Mouse (Mus musculus): ENCODE results near the gene Ppp1r14a. TPM values are rescaled to one million over a fixed set of nuclear protein-coding genes. Genes with fewer than 3 reads are reported as not detected.

Ppp1r14a gene
- polyA plus RNA-seq, 1 experiment from 2014 or later = 18.0 TPM

DNA sequence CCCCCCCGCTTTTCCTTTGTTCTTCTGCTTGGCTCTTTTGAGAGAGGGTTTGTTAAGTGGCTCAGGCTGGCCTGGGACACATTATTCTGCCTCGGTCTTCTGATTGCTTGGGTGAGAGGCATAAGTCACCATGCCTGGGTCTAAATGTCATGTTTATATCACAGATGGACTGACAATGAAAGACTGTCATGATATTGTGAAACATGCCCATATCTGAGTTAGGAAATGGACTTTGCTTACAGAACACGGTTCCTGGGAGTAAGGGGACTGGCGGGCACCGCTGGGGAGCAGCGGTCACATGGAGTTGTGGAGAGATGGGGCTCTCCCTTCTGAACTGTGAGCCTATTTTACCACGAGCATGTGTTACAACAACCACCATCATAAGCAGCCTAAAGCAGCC lies 45.0 kb downstream of the Ppp1r14a start:
- DNase-seq (ENCODE audit: low spot score) = no peak
- no peaks in the 10 kb centered on the region; the same call in 1 of the 2 replicates for H3K36me3 ChIP-seq (replicated peaks; ENCODE audit: control insufficient read depth, insufficient read depth, low read depth, low read length)
- no peaks in the 10 kb centered on the region for H3K27me3 ChIP-seq (ENCODE audit: control insufficient read depth, insufficient read depth, low read length)
- ATAC-seq (replicated peaks; ENCODE audit: insufficient number of reproducible peaks, low FRiP score, low TSS enrichment, low read depth) = no peak
- no peak overlapping the region for H3K9ac ChIP-seq (replicated peaks; ENCODE audit: low read length)
- 69% methylated on average over 7 of the region's 7 CpGs for WGBS
- no peak overlapping the region for H3K27ac ChIP-seq (replicated peaks; ENCODE audit: low read depth, low read length)
- no peaks in the 10 kb centered on the region for H3K9me3 ChIP-seq (replicated peaks; ENCODE audit: control insufficient read depth, low read length)
- no peak overlapping the region for H3K4me2 ChIP-seq (ENCODE audit: low read depth, low read length)
- H3K4me3 ChIP-seq (ENCODE audit: low read depth, low read length) = no peak overlapping the region
- no peaks in the 10 kb centered on the region for H3K4me1 ChIP-seq (ENCODE audit: control insufficient read depth, insufficient read depth, low read length)

GRCm38 (mm10) chr7:29335276-29335675 lies 46.2 kb downstream of the Ppp1r14a start:
- Histone ChIP-seq H3K4me2 (ENCODE audit: low read depth, low read length) (no peak overlapping the region), H3K4me1 (ENCODE audit: control insufficient read depth, insufficient read depth, low read length) (no peaks in the 10 kb centered on the region), H3K4me3 (ENCODE audit: low read depth, low read length) (no peak overlapping the region), H3K9me3 (replicated peaks; ENCODE audit: control insufficient read depth, low read length) (no peaks in the 10 kb centered on the region), H3K27me3 (ENCODE audit: control insufficient read depth, insufficient read depth, low read length) (no peaks in the 10 kb centered on the region), H3K27ac (replicated peaks; ENCODE audit: low read depth, low read length) (no peak overlapping the region), H3K9ac (replicated peaks; ENCODE audit: low read length) (no peak overlapping the region), H3K36me3 (replicated peaks; ENCODE audit: control insufficient read depth, insufficient read depth, low read depth, low read length) (no peaks in the 10 kb centered on the region)
- ATAC-seq (replicated peaks; ENCODE audit: insufficient number of reproducible peaks, low FRiP score, low TSS enrichment, low read depth) (no peak), DNase-seq (ENCODE audit: low spot score) (no peak)

- no peak overlapping the region for H3K9ac ChIP-seq (replicated peaks; ENCODE audit: low read length)
- no peak overlapping the region for H3K4me3 ChIP-seq (ENCODE audit: low read depth, low read length)
- no peak for DNase-seq (ENCODE audit: low spot score)
- H3K27ac ChIP-seq (replicated peaks; ENCODE audit: low read depth, low read length) = no peak overlapping the region
- H3K9me3 ChIP-seq (replicated peaks; ENCODE audit: control insufficient read depth, low read length) = no peaks in the 10 kb centered on the region
- no peak overlapping the region for H3K4me2 ChIP-seq (ENCODE audit: low read depth, low read length)
- no peak for ATAC-seq (replicated peaks; ENCODE audit: insufficient number of reproducible peaks, low FRiP score, low TSS enrichment, low read depth)
- H3K36me3 ChIP-seq (replicated peaks; ENCODE audit: control insufficient read depth, insufficient read depth, low read depth, low read length) = no peaks in the 10 kb centered on the region
- WGBS = 72% methylated on average over 6 of the region's 6 CpGs
- no peaks in the 10 kb centered on the region for H3K4me1 ChIP-seq (ENCODE audit: control insufficient read depth, insufficient read depth, low read length)
- H3K27me3 ChIP-seq (ENCODE audit: control insufficient read depth, insufficient read depth, low read length) = no peaks in the 10 kb centered on the region
Observed at GRCm38 (mm10) chr7:29335841-29336671, 46.9 kb downstream of the Ppp1r14a start.

- no peak overlapping the region for H3K4me2 ChIP-seq (ENCODE audit: low read depth, low read length)
- no peak overlapping the region for H3K27ac ChIP-seq (replicated peaks; ENCODE audit: low read depth, low read length)
- no peak overlapping the region for H3K9ac ChIP-seq (replicated peaks; ENCODE audit: low read length)
- no peak for ATAC-seq (replicated peaks; ENCODE audit: insufficient number of reproducible peaks, low FRiP score, low TSS enrichment, low read depth)
- no peaks in the 10 kb centered on the region for H3K9me3 ChIP-seq (replicated peaks; ENCODE audit: control insufficient read depth, low read length)
- no peaks in the 10 kb centered on the region for H3K27me3 ChIP-seq (ENCODE audit: control insufficient read depth, insufficient read depth, low read length)
- no peak overlapping the region for H3K4me3 ChIP-seq (ENCODE audit: low read depth, low read length)
- H3K4me1 ChIP-seq (ENCODE audit: control insufficient read depth, insufficient read depth, low read length) = no peaks in the 10 kb centered on the region
- 71% methylated on average over 9 of the region's 9 CpGs for WGBS
- no peaks in the 10 kb centered on the region for H3K36me3 ChIP-seq (replicated peaks; ENCODE audit: control insufficient read depth, insufficient read depth, low read depth, low read length)
- no peak for DNase-seq (ENCODE audit: low spot score)
Observed at GRCm38 (mm10) chr7:29336795-29337319, 47.7 kb downstream of the Ppp1r14a start.

GRCm38 (mm10) chr7:29337766-29338165 lies 48.7 kb downstream of the Ppp1r14a start:
- Histone ChIP-seq H3K9ac (replicated peaks; ENCODE audit: low read length) (no peak overlapping the region), H3K36me3 (replicated peaks; ENCODE audit: control insufficient read depth, insufficient read depth, low read depth, low read length) (no peaks in the 10 kb centered on the region), H3K9me3 (replicated peaks; ENCODE audit: control insufficient read depth, low read length) (no peaks in the 10 kb centered on the region), H3K27ac (replicated peaks; ENCODE audit: low read depth, low read length) (no peak overlapping the region), H3K4me1 (ENCODE audit: control insufficient read depth, insufficient read depth, low read length) (no peaks in the 10 kb centered on the region), H3K27me3 (ENCODE audit: control insufficient read depth, insufficient read depth, low read length) (no peaks in the 10 kb centered on the region), H3K4me2 (ENCODE audit: low read depth, low read length) (no peak overlapping the region), H3K4me3 (ENCODE audit: low read depth, low read length) (no peak overlapping the region)
- DNase-seq (ENCODE audit: low spot score) (no peak), ATAC-seq (replicated peaks; ENCODE audit: insufficient number of reproducible peaks, low FRiP score, low TSS enrichment, low read depth) (no peak)
- 91% methylated on average over 2 of the region's 2 CpGs for WGBS

DNA sequence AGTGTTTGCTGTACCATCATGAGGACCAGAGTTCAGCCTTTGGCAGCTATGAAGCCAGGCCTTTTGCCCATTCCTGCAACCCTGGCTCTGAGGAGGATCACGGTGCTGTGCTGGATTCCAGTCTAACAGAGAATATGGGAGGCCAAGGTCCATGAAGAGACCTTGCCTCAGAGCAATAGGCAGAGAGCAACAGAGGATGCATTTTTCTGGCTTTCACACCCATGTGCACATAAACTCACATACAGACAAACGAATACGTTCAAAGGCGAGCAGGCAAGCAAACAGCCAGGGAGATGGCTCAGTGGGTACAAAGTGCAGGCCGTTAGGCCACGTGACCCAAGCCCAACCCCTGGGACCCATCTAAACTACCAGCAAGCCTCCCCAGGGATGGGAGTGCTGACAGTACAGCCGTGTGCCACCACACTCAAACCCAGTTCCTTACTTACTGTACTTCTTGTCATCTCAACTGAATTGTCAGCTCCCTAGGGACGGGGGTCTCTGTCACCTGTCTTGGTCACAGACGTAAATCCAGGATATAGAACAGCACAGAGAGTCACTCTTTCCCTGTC lies 49.3 kb downstream of the Ppp1r14a start:
- no peaks in the 10 kb centered on the region for H3K9me3 ChIP-seq (replicated peaks; ENCODE audit: control insufficient read depth, low read length)
- no peaks in the 10 kb centered on the region for H3K27me3 ChIP-seq (ENCODE audit: control insufficient read depth, insufficient read depth, low read length)
- H3K4me3 ChIP-seq (ENCODE audit: low read depth, low read length) = no peak overlapping the region
- no peaks in the 10 kb centered on the region for H3K36me3 ChIP-seq (replicated peaks; ENCODE audit: control insufficient read depth, insufficient read depth, low read depth, low read length)
- 89% methylated on average over 9 of the region's 9 CpGs for WGBS
- no peaks in the 10 kb centered on the region for H3K4me1 ChIP-seq (ENCODE audit: control insufficient read depth, insufficient read depth, low read length)
- no peak overlapping the region for H3K4me2 ChIP-seq (ENCODE audit: low read depth, low read length)
- no peak for DNase-seq (ENCODE audit: low spot score)
- no peak overlapping the region for H3K27ac ChIP-seq (replicated peaks; ENCODE audit: low read depth, low read length)
- no peak for ATAC-seq (replicated peaks; ENCODE audit: insufficient number of reproducible peaks, low FRiP score, low TSS enrichment, low read depth)
- no peak overlapping the region for H3K9ac ChIP-seq (replicated peaks; ENCODE audit: low read length)

DNA sequence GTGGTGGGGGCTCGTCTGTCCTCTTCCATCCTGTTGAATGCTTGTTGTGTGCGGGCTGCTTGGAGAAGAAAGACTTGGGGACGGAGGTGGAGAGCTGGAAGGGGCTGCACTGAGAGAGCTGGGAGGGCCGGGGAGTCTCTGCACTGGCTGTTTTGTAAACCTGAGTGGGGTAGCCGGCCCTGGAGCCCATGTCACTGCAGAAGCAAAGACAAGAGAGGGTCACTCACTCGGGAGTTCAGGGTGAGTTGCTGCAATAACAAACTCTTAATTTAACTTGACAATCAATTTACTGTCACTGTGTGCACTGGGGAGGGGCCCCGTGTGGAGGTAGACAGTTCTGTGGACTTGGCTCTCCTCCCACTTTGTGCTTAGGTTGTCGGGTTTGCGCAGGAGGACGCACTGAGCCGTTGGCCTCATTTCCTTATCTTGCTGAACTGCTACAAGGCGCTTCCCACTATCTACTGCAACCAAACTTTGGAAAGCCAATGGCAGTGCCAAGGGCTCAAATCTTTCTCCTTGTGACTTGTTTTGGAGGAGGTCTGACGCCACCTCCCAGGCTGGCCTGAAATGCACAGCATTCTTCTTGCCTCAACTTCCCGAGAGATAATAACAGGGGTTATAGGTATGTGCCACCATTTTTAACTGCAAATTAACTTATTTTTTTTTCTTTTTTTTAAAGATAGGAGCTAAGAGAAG lies 50.0 kb downstream of the Ppp1r14a start:
- no peak overlapping the region for H3K27ac ChIP-seq (replicated peaks; ENCODE audit: low read depth, low read length)
- no peaks in the 10 kb centered on the region for H3K4me1 ChIP-seq (ENCODE audit: control insufficient read depth, insufficient read depth, low read length)
- WGBS = 75% methylated on average over 14 of the region's 14 CpGs
- no peak overlapping the region for H3K4me3 ChIP-seq (ENCODE audit: low read depth, low read length)
- H3K27me3 ChIP-seq (ENCODE audit: control insufficient read depth, insufficient read depth, low read length) = no peaks in the 10 kb centered on the region
- ATAC-seq (replicated peaks; ENCODE audit: insufficient number of reproducible peaks, low FRiP score, low TSS enrichment, low read depth) (no peak), DNase-seq (ENCODE audit: low spot score) (no peak)
- no peak overlapping the region for H3K9ac ChIP-seq (replicated peaks; ENCODE audit: low read length)
- H3K36me3 ChIP-seq (replicated peaks; ENCODE audit: control insufficient read depth, insufficient read depth, low read depth, low read length) = no peaks in the 10 kb centered on the region
- H3K4me2 ChIP-seq (ENCODE audit: low read depth, low read length) = no peak overlapping the region
- H3K9me3 ChIP-seq (replicated peaks; ENCODE audit: control insufficient read depth, low read length) = no peaks in the 10 kb centered on the region

GRCm38 (mm10) chr7:29340247-29340646 lies 51.1 kb downstream of the Ppp1r14a start:
- no peak for ATAC-seq (replicated peaks; ENCODE audit: insufficient number of reproducible peaks, low FRiP score, low TSS enrichment, low read depth)
- no peak for DNase-seq (ENCODE audit: low spot score)
- Histone ChIP-seq H3K36me3 (replicated peaks; ENCODE audit: control insufficient read depth, insufficient read depth, low read depth, low read length) (no peaks in the 10 kb centered on the region), H3K9ac (replicated peaks; ENCODE audit: low read length) (no peak overlapping the region), H3K4me3 (ENCODE audit: low read depth, low read length) (no peak overlapping the region), H3K9me3 (replicated peaks; ENCODE audit: control insufficient read depth, low read length) (no peaks in the 10 kb centered on the region), H3K4me1 (ENCODE audit: control insufficient read depth, insufficient read depth, low read length) (no peaks in the 10 kb centered on the region), H3K4me2 (ENCODE audit: low read depth, low read length) (no peak overlapping the region), H3K27ac (replicated peaks; ENCODE audit: low read depth, low read length) (no peak overlapping the region), H3K27me3 (ENCODE audit: control insufficient read depth, insufficient read depth, low read length) (no peaks in the 10 kb centered on the region)
- WGBS = 76% methylated on average over 9 of the region's 9 CpGs
